Mouse (Mus musculus) ES-Bruce4 (cell line): Measurements from ENCODE around the gene H2-Eb2.

Experiments
- CTCF ChIP-seq: IDR thresholded peaks from one replicate; pipeline ENCODE4 v1.8.1; 2011; ENCODE audit warnings: low read depth, low read length
- EP300 ChIP-seq: IDR thresholded peaks from 2 replicates; pipeline ENCODE4 v1.6.1; 2011; ENCODE audit warnings: low read depth, low read length; ENCODE audit not compliant: insufficient read depth
- POLR2A ChIP-seq: IDR thresholded peaks from one replicate; pipeline ENCODE4 v1.8.1; 2011; ENCODE audit warnings: low read length; ENCODE audit not compliant: insufficient read depth

GRCm38 (mm10) chr17:34294249-34294648 is 31.2 kb upstream of the H2-Eb2 start:
- TF ChIP-seq POLR2A, result no peak
- no peak for TF ChIP-seq CTCF
- TF ChIP-seq EP300, result no peak
